Mouse (Mus musculus): ENCODE results near the gene Sncg. TPM values are rescaled to one million over a fixed set of nuclear protein-coding genes. Genes with fewer than 3 reads are reported as not detected.
"Not testable (repeated sequence)": the region's sequence is repeated elsewhere in the genome, so short reads cannot be mapped to it uniquely, and the experiment has no call there.

The Sncg gene
- 132 and 163 TPM in 2 replicates for polyA plus RNA-seq (2012; rRNA removed)

- H3K4me1 ChIP-seq (ENCODE audit: control insufficient read depth, insufficient read depth, low read length), result no peaks in the 10 kb centered on the region
- DNase-seq, result no peak
- H3K4me3 ChIP-seq (replicated peaks; ENCODE audit: insufficient read depth, low read depth, low read length), result no peak within 1 kb of the TSS
- no peaks in the 10 kb centered on the region for H3K27me3 ChIP-seq (ENCODE audit: control insufficient read depth, insufficient read depth, low read length)
- no peak for TF ChIP-seq CTCF (IDR thresholded peaks at IDR 0.05; ENCODE audit: borderline replicate concordance, insufficient read depth, low read depth, low read length)
- TF ChIP-seq POLR2A (IDR thresholded peaks at IDR 0.05; ENCODE audit: borderline replicate concordance, insufficient read depth, low read length), result no peak
- WGBS, result 30% methylated on average over 10 of the region's 10 CpGs
- H3K27ac ChIP-seq (ENCODE audit: insufficient read depth, low read length), result no peak within 1 kb of the TSS
Observed at GRCm38 (mm10) chr14:34374577-34374976, at the start of gene Sncg. Gene Sncg (minus strand): TSS chr14:34374789.

- DNase-seq, result no peak
- Histone ChIP-seq H3K4me1 (ENCODE audit: control insufficient read depth, insufficient read depth, low read length) (no peaks in the 10 kb centered on the region), H3K27ac (ENCODE audit: insufficient read depth, low read length) (no peak overlapping the region), H3K27me3 (ENCODE audit: control insufficient read depth, insufficient read depth, low read length) (no peaks in the 10 kb centered on the region), H3K4me3 (replicated peaks; ENCODE audit: insufficient read depth, low read depth, low read length) (no peak overlapping the region)
- 95% methylated on average over 1 of the region's 1 CpGs for WGBS
- TF ChIP-seq CTCF (IDR thresholded peaks at IDR 0.05; ENCODE audit: borderline replicate concordance, insufficient read depth, low read depth, low read length), result no peak
- no peak for TF ChIP-seq POLR2A (IDR thresholded peaks at IDR 0.05; ENCODE audit: borderline replicate concordance, insufficient read depth, low read length)
Observed at GRCm38 (mm10) chr14:34421078-34421477, 46.5 kb upstream of the Sncg start.

DNA sequence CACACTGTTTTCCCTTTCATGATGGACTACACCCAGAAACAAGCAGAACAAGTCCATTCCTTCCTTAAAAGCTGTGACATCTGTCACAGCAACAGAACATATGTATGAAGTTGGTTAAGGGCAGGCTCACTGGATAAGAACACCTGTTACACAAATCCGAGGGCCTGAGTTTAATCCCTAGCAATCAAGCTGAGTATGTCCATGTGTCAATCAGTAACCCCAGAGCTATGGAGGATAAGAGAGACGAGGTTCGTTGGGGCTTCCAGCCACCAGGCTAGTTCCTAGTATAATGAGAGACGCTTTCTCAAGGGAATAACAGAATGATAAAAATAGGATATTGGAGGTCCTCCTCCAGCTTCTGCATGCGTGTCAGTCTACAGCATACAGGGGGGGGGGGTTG lies 42.9 kb upstream of the Sncg start:
- H3K27ac ChIP-seq (ENCODE audit: insufficient read depth, low read length), result no peak overlapping the region
- TF ChIP-seq CTCF (IDR thresholded peaks at IDR 0.05; ENCODE audit: borderline replicate concordance, insufficient read depth, low read depth, low read length), result no peak
- TF ChIP-seq POLR2A (IDR thresholded peaks at IDR 0.05; ENCODE audit: borderline replicate concordance, insufficient read depth, low read length), result no peak
- no peaks in the 10 kb centered on the region for H3K4me1 ChIP-seq (ENCODE audit: control insufficient read depth, insufficient read depth, low read length)
- H3K27me3 ChIP-seq (ENCODE audit: control insufficient read depth, insufficient read depth, low read length), result no peaks in the 10 kb centered on the region
- no peak overlapping the region for H3K4me3 ChIP-seq (replicated peaks; ENCODE audit: insufficient read depth, low read depth, low read length)
- WGBS, result 71% methylated on average over 5 of the region's 5 CpGs
- no peak for DNase-seq

DNA sequence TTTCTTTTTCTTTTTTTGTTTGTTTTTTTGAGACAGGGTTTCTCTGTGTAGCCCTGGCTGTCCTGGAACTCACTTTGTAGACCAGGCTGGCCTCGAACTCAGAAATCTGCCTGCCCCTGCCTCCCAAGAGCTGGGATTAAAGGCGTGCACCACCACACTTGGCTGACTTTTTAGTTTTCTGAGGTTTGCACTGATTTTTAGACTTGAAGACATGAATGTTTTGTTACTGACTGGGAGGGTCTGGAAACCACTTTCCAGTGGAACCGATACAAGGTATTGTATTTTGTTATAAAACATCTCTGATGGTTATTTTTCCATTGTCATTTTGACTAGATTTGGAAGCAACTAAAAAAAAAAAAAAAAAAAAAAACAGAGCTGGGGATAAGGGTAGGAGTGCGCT lies 42.4 kb upstream of the Sncg start:
- WGBS, result 97% methylated on average over 4 of the region's 4 CpGs
- H3K4me1 ChIP-seq (ENCODE audit: control insufficient read depth, insufficient read depth, low read length); H3K27ac ChIP-seq (ENCODE audit: insufficient read depth, low read length); DNase-seq; H3K4me3 ChIP-seq (replicated peaks; ENCODE audit: insufficient read depth, low read depth, low read length); H3K27me3 ChIP-seq (ENCODE audit: control insufficient read depth, insufficient read depth, low read length): not testable (repeated sequence)

DNA sequence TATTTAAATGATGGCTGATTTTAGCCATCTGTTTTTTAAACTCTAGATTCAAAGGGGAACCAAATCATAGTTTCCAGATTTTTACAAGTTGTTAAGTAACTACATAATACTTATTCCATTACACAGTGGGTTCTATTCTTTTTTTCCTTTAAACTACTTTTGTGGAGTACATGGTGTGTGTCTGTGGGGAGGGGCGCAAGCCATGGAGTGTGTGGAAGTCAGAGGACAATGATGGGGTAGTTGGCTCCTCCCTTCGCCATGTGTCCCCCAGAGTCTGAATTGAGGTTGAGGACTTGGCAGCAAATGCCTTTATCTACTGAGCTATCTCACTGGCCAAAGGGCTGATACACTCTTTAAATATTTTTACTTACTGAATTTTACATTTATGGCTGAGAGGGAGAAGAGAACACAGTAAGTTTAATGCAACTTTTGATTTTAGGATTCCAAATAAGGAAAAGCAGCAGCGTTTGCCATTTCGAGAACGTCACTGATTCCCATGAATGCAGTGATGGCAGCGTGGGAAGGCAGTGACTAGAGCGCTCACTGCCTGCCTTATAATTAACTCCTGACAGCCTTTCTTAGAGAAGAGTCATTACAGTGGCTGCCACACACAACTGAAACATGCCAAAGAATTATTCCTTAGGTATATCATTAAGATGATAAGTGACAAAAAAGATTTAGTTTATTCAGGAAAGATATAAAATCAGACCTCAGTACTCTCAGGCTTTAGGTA lies 37.7 kb upstream of the Sncg start:
- DNase-seq, result no peak
- WGBS, result 85% methylated on average over 7 of the region's 7 CpGs

DNA sequence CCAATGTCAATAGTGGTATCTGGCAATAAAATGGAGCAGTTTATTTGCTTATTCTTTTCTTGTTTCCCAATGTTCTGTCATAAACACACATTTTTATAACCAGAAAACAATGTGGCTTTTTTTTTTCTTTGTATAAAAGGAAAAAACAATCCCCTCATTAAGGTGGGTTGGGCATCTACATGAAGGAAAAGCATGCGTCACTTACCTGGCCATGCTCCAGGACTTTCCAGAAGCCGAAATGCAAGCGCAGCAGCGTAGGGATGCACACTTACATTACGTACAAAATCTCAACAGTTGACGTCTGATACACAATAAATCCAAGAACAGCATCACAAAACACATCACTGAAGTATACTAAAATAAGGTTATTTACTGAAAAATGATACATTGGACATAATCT lies 36.1 kb upstream of the Sncg start:
- no peaks in the 10 kb centered on the region for H3K27me3 ChIP-seq (ENCODE audit: control insufficient read depth, insufficient read depth, low read length)
- no peaks in the 10 kb centered on the region for H3K4me1 ChIP-seq (ENCODE audit: control insufficient read depth, insufficient read depth, low read length)
- TF ChIP-seq POLR2A (IDR thresholded peaks at IDR 0.05; ENCODE audit: borderline replicate concordance, insufficient read depth, low read length), result no peak
- no peak for TF ChIP-seq CTCF (IDR thresholded peaks at IDR 0.05; ENCODE audit: borderline replicate concordance, insufficient read depth, low read depth, low read length)
- no peak overlapping the region for H3K27ac ChIP-seq (ENCODE audit: insufficient read depth, low read length)
- DNase-seq, result no peak
- WGBS, result 89% methylated on average over 6 of the region's 6 CpGs
- H3K4me3 ChIP-seq (replicated peaks; ENCODE audit: insufficient read depth, low read depth, low read length), result no peak overlapping the region

More for the DNA sequence above, 37.7 kb upstream of the Sncg start:
- no peaks in the 10 kb centered on the region for H3K4me1 ChIP-seq (ENCODE audit: control insufficient read depth, insufficient read depth, low read length)
- no peak overlapping the region for H3K27ac ChIP-seq (ENCODE audit: insufficient read depth, low read length)
- TF ChIP-seq CTCF (IDR thresholded peaks at IDR 0.05; ENCODE audit: borderline replicate concordance, insufficient read depth, low read depth, low read length), result no peak
- no peak for TF ChIP-seq POLR2A (IDR thresholded peaks at IDR 0.05; ENCODE audit: borderline replicate concordance, insufficient read depth, low read length)
- no peaks in the 10 kb centered on the region for H3K27me3 ChIP-seq (ENCODE audit: control insufficient read depth, insufficient read depth, low read length)
- no peak overlapping the region for H3K4me3 ChIP-seq (replicated peaks; ENCODE audit: insufficient read depth, low read depth, low read length)

DNA sequence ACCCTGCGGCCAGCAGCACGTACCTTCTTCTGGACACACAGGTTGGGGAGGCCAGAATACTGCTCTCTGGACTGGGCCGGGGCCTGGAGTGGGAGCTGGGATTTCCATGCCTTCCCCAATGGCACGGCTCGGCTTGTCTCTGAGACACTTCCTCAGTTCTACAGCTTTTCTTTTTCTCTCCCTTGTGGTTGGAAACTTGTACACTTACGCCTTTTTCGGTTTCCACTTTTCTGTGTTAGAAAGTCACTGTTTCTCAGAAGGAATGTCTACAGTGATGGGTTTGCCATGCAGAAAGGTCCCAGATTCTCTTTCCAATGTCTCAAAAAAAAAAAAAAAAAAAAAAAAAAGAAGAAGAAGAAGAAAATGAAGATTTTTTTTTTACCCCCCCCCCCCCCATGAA lies 28.8 kb upstream of the Sncg start:
- H3K4me1 ChIP-seq (ENCODE audit: control insufficient read depth, insufficient read depth, low read length), result no peaks in the 10 kb centered on the region
- H3K4me3 ChIP-seq (replicated peaks; ENCODE audit: insufficient read depth, low read depth, low read length), result no peak overlapping the region
- H3K27ac ChIP-seq (ENCODE audit: insufficient read depth, low read length), result no peak overlapping the region
- TF ChIP-seq POLR2A (IDR thresholded peaks at IDR 0.05; ENCODE audit: borderline replicate concordance, insufficient read depth, low read length) (no peak), CTCF (IDR thresholded peaks at IDR 0.05; ENCODE audit: borderline replicate concordance, insufficient read depth, low read depth, low read length) (no peak)
- 96% methylated on average over 7 of the region's 7 CpGs for WGBS
- no peak for DNase-seq
- H3K27me3 ChIP-seq (ENCODE audit: control insufficient read depth, insufficient read depth, low read length), result no peaks in the 10 kb centered on the region

DNA sequence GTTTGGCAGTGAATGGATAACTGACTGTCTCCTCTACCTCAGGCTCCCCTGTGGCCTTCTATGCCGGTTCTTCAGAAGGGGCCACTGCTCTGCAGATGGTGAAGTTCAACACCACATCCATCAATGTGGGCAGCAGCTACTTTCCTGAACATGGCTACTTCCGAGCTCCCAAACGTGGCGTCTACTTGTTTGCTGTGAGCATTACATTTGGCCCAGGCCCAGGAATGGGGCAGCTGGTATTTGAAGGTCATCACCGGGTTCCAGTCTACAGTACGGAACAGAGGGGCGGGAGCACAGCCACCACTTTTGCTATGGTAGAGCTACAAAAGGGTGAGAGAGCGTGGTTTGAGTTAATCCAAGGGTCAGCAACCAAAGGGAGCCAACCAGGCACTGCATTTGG lies 28.3 kb upstream of the Sncg start:
- no peak for DNase-seq
- H3K27ac ChIP-seq (ENCODE audit: insufficient read depth, low read length), result no peak overlapping the region
- H3K4me1 ChIP-seq (ENCODE audit: control insufficient read depth, insufficient read depth, low read length), result no peaks in the 10 kb centered on the region
- WGBS, result 57% methylated on average over 8 of the region's 8 CpGs
- H3K27me3 ChIP-seq (ENCODE audit: control insufficient read depth, insufficient read depth, low read length), result no peaks in the 10 kb centered on the region
- TF ChIP-seq POLR2A (IDR thresholded peaks at IDR 0.05; ENCODE audit: borderline replicate concordance, insufficient read depth, low read length) (no peak), CTCF (IDR thresholded peaks at IDR 0.05; ENCODE audit: borderline replicate concordance, insufficient read depth, low read depth, low read length) (no peak)
- H3K4me3 ChIP-seq (replicated peaks; ENCODE audit: insufficient read depth, low read depth, low read length), result no peak overlapping the region

Measured in cerebellum, adult 2 months (tissue).